In genomic region chr6:108442291-108442690, GRCm38 (mm10) we compare ENCODE assay signal across 15 mouse cellular contexts.
DNase-seq lines count a peak whose midpoint lies in the region; ATAC-seq and TF ChIP-seq lines count a peak whose summit lies in the region.
"Had no signal": no experiment of that assay in that cellular context is flagged by ENCODE, and none has a peak within 500 bp of the region (broad histone marks: within the 10 kb centered on the region; RNA-seq: fewer than 3 reads in every experiment).

No protein-coding gene starts in this region.

- H3K4me3 ChIP-seq in G1E (ENCODE audit: low read depth, low read length): no peak overlapping the region
- no peak overlapping the region for H3K4me3 ChIP-seq in kidney, adult 2 months (ENCODE audit: insufficient read depth, low read depth, low read length)
- H3K4me3 ChIP-seq: embryonic facial prominence, embryonic 10.5 days; heart, embryonic 13.5 days; hindbrain, embryonic 10.5 days had no signal

- H3K27ac ChIP-seq in kidney, adult 2 months (ENCODE audit: insufficient read depth, low read depth, low read length): peak overlapping the region; percentile 73
- H3K27ac ChIP-seq: embryonic facial prominence, embryonic 10.5 days; heart, embryonic 13.5 days; hindbrain, embryonic 10.5 days had no signal

- 0 out of 2 replicates have a peak, but pooled peaks have one; percentile 48 for ATAC-seq in G1E (ENCODE audit: extremely low read depth, insufficient number of reproducible peaks, low FRiP score, poor library complexity, severe bottlenecking)
- ATAC-seq: inflammation-experienced regulatory T-cells, adult 6 months had no signal

- TF ChIP-seq CTCF in G1E (IDR thresholded peaks at IDR 0.05; ENCODE audit: low read depth, low read length): no peak
- no peak for TF ChIP-seq CTCF in kidney, adult 2 months (conservative IDR thresholded peaks at IDR 0.05; ENCODE audit: insufficient read depth, insufficient read length, low read depth, low read length)

- no peaks in the 10 kb centered on the region for H3K9me3 ChIP-seq in G1E (replicated peaks)
- H3K9me3 ChIP-seq: embryonic facial prominence, embryonic 10.5 days; hindbrain, embryonic 10.5 days had no signal

- TF ChIP-seq POLR2A in kidney, adult 2 months (IDR thresholded peaks at IDR 0.05; ENCODE audit: low read depth, low read length): no peak

- no peaks in the 10 kb centered on the region; the same call in 1 of the 2 replicates for H3K4me1 ChIP-seq in G1E (ENCODE audit: insufficient read depth, low read depth, low read length)
- peaks cover 34% of the 10 kb centered on the region for H3K4me1 ChIP-seq in kidney, adult 2 months (ENCODE audit: control insufficient read depth, insufficient read depth, low read length)

- H3K36me3 ChIP-seq in G1E (replicated peaks): peaks cover 36% of the 10 kb centered on the region
- H3K36me3 ChIP-seq in kidney, adult 2 months (ENCODE audit: control insufficient read depth, insufficient read depth, low read length): peaks cover 12% of the 10 kb centered on the region

- no peaks in the 10 kb centered on the region for H3K27me3 ChIP-seq in G1E (ENCODE audit: insufficient read depth, low read length)
- no peaks in the 10 kb centered on the region for H3K27me3 ChIP-seq in kidney, adult 2 months (replicated peaks; ENCODE audit: control insufficient read depth, insufficient read depth, low read length)
- H3K27me3 ChIP-seq: heart, embryonic 13.5 days had no signal

- peak; percentile 49 for DNase-seq in 3T3-L1 (ENCODE audit: low read depth, low spot score)
- no peak for DNase-seq in G1E (ENCODE audit: low spot score)
- DNase-seq in kidney, adult 2 months: peak; percentile 94
- DNase-seq in kidney, postnatal 36 days: peak; percentile 73 to 90
- no peak for DNase-seq in layer of hippocampus, adult 9-11 months
- no peak for DNase-seq in heart, postnatal 4 days
- DNase-seq in left cerebral cortex, postnatal 25 days (ENCODE audit: low spot score in 2 of 2): no peak
- no peak for DNase-seq in heart, adult 8-10 months (ENCODE audit: low spot score)
- DNase-seq: adrenal gland, postnatal 25 days; cerebellum, postnatal 25 days; gastrocnemius, postnatal 25 days had no signal

- intact Hi-C loops in left cerebral cortex, postnatal 25 days (cut with DNase I): no loop called here

- 30% methylated on average over 3 of the region's 3 CpGs for WGBS in kidney, adult 2 months

Comparison
In these comparisons a context has a peak if more than half of its experiments do, and no peak if none do; other contexts are left out.
1. DNase-seq: peak in 3T3-L1 (single experiment), kidney, adult 2 months (single experiment) and kidney, postnatal 36 days (2 of 2); none in G1E (single experiment), layer of hippocampus, adult 9-11 months (single experiment), heart, postnatal 4 days (single experiment), left cerebral cortex, postnatal 25 days (0 of 2) and heart, adult 8-10 months (single experiment).